Mouse (Mus musculus): Measurements from ENCODE around the gene Mettl14. TPM values are rescaled to one million over a fixed set of nuclear protein-coding genes. Genes with fewer than 3 reads are reported as not detected.

The Mettl14 gene
- polyA plus RNA-seq, 2 experiments from 2014 or later, result 13.5 to 20.8 TPM

Other genes starting within 250 kb of the Mettl14 start
- under 1 TPM in 1 of 2 experiments, not detected in 1; 0.13 TPM for gene Synpo2, start 150.0 kb downstream of the Mettl14 start, polyA plus RNA-seq (2017; shearing (Covaris generic))
- gene Sec24d, start 118.7 kb downstream of the Mettl14 start, polyA plus RNA-seq (2017; shearing (Covaris generic)), result 10 to 100 TPM; 12.8 to 19.5 TPM
- gene Prss12, start 60.8 kb upstream of the Mettl14 start, polyA plus RNA-seq (2017; shearing (Covaris generic)), result under 1 TPM; 0.59 to 0.79 TPM

All from activated CD4-positive, CD25-positive, alpha-beta regulatory T cell, adult 4 months (primary cell).